Mouse (Mus musculus) brain, embryonic 14.5 days (tissue): ENCODE measurements around the gene Nub1. TPM values are rescaled to one million over a fixed set of nuclear protein-coding genes. Genes with fewer than 3 reads are reported as not detected.

Experiments used
- DNase-seq: peaks from one replicate; pipeline ENCODE4 v3.0.0-alpha.2; 2011; ENCODE audit warnings: low read depth
- CTCF ChIP-seq: fragments of 200-500 bp; IDR thresholded peaks from 2 replicates; pipeline ENCODE4 v1.5.1; 2012; ENCODE audit warnings: inconsistent platforms, mild to moderate bottlenecking, moderate library complexity, borderline replicate concordance; ENCODE audit not compliant: insufficient read depth, insufficient read length; ENCODE audit errors: extremely low read depth
- POLR2A ChIP-seq: fragments of 200-500 bp; IDR thresholded peaks from 2 replicates; pipeline ENCODE4 v1.6.1; 2012; ENCODE audit warnings: mild to moderate bottlenecking, inconsistent platforms, borderline replicate concordance; ENCODE audit not compliant: poor library complexity, insufficient read depth, insufficient read length, severe bottlenecking; ENCODE audit errors: extremely low read depth
- polyA plus RNA-seq: library from polyadenylated mRNA; depleted of rRNA; stranded (reverse); fragments of >200 nt; gene quantifications from 2 replicates; pipeline ENCODE4 v1.2.3, GENCODE M21; 2012

The Nub1 gene
- polyA plus RNA-seq, 1 experiment: 58.5 TPM

DNA sequence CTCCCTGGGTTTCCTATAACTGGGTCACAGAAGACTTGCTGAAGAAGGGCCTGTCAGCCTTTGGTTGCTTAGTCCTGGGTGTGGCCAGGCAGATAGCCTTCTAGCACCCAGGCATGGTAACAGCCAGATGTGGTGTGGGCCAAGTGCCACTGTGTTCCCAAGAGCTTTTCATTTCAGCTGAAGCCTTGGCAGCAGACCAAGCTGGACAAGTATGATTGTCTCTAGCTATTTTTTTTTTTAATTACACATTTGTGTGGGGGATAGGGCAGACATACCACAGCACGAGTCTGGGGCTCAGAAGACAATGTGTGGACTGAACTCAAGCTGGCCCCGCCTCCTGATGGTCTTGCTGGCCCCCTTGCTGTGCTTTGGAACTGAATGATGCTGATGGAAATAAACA is 24.6 kb downstream of the Nub1 start:
- DNase-seq: no peak
- TF ChIP-seq CTCF (no peak), POLR2A (no peak)

- DNase-seq: no peak
- TF ChIP-seq CTCF (peak; percentile 16; the same call in 1 of the 2 replicates), POLR2A (no peak)
These were observed 26.3 kb downstream of the Nub1 start for GRCm38 (mm10) chr5:24711615-24712014.

GRCm38 (mm10) chr5:24713199-24713598 is 27.9 kb downstream of the Nub1 start:
- DNase-seq: peak; percentile 55
- TF ChIP-seq CTCF (no peak), POLR2A (no peak)

- no peak for DNase-seq
- TF ChIP-seq POLR2A: no peak
These were observed 28.7 kb downstream of the Nub1 start for GRCm38 (mm10) chr5:24713987-24714386.

DNA sequence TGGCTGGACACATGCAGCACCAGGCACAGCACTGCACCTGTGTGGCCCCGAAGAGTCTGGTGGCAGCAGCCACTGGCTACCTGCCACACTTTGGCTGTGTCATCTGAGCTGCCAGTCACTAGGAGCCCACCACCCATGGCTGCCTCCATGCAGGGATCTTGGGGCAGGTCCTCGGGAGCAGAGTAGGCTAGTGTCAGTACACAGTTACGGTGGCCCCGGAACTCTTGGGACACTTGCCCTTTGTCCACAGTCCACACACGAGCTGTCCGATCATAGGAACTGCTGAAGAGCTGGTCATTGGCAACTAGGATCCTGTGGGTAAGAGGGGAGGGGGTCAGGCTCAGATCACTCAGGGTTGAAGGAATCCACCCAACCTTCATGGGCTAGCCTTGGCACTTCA is 32.7 kb downstream of the Nub1 start:
- DNase-seq: no peak
- TF ChIP-seq CTCF (no peak), POLR2A (no peak)

DNA sequence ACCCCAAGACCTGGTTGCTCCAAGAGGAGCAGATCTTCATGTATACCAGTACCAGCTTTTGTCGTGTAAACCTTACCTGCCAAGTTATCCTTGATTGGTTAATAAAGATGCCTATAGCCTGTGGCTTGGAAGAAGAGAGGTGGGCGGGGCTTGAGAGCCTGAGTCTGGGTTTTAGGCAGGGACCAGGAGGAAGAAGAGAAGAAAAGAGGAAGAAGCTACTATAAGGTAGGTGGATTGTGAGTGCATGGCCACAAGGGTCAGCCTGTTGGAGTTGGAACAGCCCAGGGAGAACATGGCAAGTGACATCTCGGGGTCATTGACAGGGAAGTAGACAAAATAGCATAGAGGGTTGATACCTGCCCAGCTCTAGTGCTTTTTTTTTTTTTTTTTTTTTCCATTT is 34.5 kb downstream of the Nub1 start:
- TF ChIP-seq POLR2A (no peak), CTCF (no peak)
- DNase-seq: no peak

GRCm38 (mm10) chr5:24723527-24724269 is 38.4 kb downstream of the Nub1 start:
- TF ChIP-seq POLR2A (no peak), CTCF (no peak)
- DNase-seq: no peak

- TF ChIP-seq POLR2A (no peak), CTCF (no peak)
- no peak for DNase-seq
These were observed 38.9 kb downstream of the Nub1 start for GRCm38 (mm10) chr5:24724270-24724634.

GRCm38 (mm10) chr5:24724805-24725204 is 39.5 kb downstream of the Nub1 start:
- peak; percentile 42 for DNase-seq
- no peak for TF ChIP-seq POLR2A
- TF ChIP-seq CTCF: no peak

DNA sequence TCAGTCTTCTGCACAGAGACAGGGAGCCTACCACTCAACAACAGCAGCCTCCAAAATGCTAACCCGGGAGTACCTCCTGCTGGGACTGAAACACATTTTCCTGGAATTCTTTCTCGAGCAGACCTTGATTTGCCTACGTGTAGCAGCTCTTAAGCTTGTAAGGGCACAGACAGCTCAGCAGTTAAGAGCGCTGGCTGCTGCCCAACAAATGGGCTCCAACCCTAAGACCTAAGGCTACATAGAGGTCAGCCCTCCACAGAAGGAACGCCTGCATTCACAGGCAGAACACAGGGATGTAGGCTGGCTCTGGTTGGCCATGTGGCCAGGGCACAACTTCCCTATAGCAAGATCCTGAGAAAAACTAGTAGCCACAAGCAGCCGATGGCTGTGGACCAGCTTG is 40.6 kb downstream of the Nub1 start:
- no peak for DNase-seq
- TF ChIP-seq CTCF (no peak), POLR2A (no peak)

GRCm38 (mm10) chr5:24726901-24727836 is 41.8 kb downstream of the Nub1 start:
- peak; percentile 56 for DNase-seq
- no peak for TF ChIP-seq POLR2A
- TF ChIP-seq CTCF: no peak

GRCm38 (mm10) chr5:24729797-24730487 is 44.6 kb downstream of the Nub1 start:
- TF ChIP-seq CTCF: no peak
- TF ChIP-seq POLR2A: no peak
- DNase-seq: no peak
